Mouse (Mus musculus): ENCODE data around the gene Il31.

- TF ChIP-seq POLR2A (IDR thresholded peaks at IDR 0.05; ENCODE audit: low read depth, low read length), result no peak
- no peak for TF ChIP-seq CTCF (IDR thresholded peaks at IDR 0.05; ENCODE audit: borderline replicate concordance, insufficient read depth, low read length)
These were observed 36.7 kb upstream of the Il31 start for GRCm38 (mm10) chr5:123525916-123526495.
